Mouse (Mus musculus) spleen, adult 2 months (tissue): Measurements from ENCODE around the gene Rab4a.

Experiments used
- CTCF ChIP-seq: fragments of 200-500 bp; IDR thresholded peaks from 2 replicates; pipeline ENCODE4 v1.5.1; 2011; ENCODE audit warnings: mild to moderate bottlenecking, inconsistent platforms; ENCODE audit not compliant: insufficient read depth, insufficient read length, insufficient replicate concordance; ENCODE audit errors: extremely low read depth
- POLR2A ChIP-seq: fragments of 200-500 bp; IDR thresholded peaks from 2 replicates; pipeline ENCODE4 v1.6.1; 2011; ENCODE audit warnings: low read depth, low read length, inconsistent platforms

DNA sequence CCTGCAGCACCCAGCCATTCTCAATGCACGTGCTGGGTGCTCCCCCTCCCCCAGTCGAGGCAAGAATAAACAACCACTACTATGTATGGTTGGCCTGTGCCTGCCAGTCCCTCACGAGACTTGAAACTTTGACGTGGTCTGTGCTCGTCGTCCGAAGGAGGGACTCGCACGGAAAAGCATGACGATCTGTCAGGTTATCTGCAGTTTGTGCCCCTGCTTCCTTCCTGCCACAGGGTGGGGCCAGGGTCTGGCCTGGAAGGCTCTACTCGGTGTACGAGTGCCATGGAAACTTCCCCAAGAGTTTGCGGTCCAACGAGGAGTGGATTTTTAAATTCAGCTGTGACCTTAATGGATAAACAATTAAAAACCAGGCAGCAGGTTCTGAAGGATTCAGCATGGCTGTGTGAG is 1.2 kb downstream of the Rab4a start:
- no peak for TF ChIP-seq CTCF
- no peak for TF ChIP-seq POLR2A
